Mouse (Mus musculus) heart, postnatal 4 days (tissue): ENCODE data around the gene Traip. TPM values are rescaled to one million over a fixed set of nuclear protein-coding genes. Genes with fewer than 3 reads are reported as not detected.

Experiments
- DNase-seq: peaks from one replicate; pipeline ENCODE4 v3.0.0; 2021
- total RNA-seq, 2 experiments: library from RNA; stranded (reverse); gene quantifications; 2 replicates each; pipeline ENCODE4 v1.2.3; 2021

Traip gene
- total RNA-seq: 10 to 100 TPM in 1 of 2 experiments, 1 to 10 TPM in 1; 7.4 to 10.5 TPM

DNA sequence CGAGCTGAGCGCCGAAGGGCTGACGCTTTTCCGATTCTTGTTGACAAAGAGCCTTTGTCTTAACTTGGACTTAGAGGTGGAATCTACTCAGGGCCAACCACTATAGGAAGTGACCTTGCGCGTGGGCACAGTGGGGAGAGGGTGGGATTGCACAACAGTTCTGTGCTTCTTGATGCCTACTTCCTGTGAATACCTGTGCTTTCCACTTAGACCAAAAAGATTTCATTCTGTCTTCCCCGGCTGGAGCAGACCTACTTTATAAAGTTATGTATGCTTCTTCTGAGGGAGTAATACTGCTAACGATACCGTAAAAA is at the start of gene Traip:
Traip (plus strand) TSS at position 215 of the 314 bp plus-strand sequence.
- DNase-seq: no peak

DNA sequence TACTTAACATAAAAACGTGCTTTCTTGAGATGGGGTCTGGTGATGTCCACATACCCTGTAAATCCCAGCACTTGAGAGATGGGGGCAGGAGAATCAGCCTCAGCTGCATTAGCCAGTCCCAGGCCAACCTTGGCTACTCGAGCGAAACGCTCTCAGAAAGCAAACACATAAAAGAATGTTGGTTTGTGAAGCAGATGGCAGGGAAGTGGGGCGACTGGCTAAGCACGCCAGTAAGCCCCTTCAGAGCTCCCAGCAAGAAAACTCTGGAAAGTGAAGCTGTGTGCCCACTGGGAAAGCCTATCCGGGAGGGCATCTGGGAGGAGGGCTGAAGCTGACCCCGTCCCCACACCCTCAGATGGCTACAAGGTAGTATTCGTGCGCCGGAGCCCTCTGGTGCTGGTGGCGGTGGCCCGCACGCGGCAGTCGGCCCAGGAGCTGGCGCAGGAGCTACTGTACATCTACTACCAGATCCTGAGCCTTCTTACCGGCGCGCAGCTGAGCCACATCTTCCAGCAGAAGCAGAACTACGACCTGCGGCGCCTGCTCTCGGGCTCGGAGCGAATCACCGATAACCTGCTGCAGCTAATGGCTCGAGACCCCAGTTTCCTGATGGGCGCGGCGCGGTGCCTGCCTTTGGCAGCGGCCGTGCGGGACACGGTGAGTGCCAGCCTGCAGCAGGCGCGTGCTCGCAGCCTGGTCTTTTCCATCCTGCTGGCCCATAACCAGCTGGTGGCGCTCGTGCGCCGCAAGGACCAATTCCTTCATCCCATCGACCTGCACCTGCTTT is 48.9 kb upstream of the Traip start:
- peak; percentile 71 for DNase-seq

- DNase-seq: no peak
Measured at GRCm38 (mm10) chr9:107901627-107901914, 48.4 kb upstream of the Traip start.

DNA sequence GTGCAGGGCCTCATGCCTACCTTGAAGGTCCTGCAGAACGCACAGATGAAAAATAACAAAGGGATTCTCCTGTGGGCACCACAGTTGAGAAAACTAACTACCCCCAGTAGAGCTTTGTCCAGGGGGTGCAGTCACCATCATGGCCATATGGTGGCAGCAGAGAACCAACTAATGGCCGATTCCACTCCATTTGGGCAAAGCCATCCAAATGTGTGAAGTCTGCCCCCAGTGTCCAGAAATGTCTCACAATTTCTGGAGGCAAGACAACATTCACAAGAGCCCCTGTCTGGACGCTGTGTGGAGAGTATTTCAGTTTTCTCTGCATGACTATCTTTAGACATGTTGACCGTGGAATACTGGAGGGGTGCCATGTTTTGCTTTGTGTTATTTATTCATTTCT is 45.2 kb upstream of the Traip start:
- peak; percentile 94 for DNase-seq

- peak; percentile 84 for DNase-seq
Measured at GRCm38 (mm10) chr9:107906252-107906966, 43.5 kb upstream of the Traip start, which contains the start of gene Mst1r. Gene Mst1r (plus strand): TSS chr9:107906873.

GRCm38 (mm10) chr9:107906967-107907800 is 42.8 kb upstream of the Traip start:
- no peak for DNase-seq

GRCm38 (mm10) chr9:107907801-107908120 is 42.2 kb upstream of the Traip start:
- no peak for DNase-seq

DNA sequence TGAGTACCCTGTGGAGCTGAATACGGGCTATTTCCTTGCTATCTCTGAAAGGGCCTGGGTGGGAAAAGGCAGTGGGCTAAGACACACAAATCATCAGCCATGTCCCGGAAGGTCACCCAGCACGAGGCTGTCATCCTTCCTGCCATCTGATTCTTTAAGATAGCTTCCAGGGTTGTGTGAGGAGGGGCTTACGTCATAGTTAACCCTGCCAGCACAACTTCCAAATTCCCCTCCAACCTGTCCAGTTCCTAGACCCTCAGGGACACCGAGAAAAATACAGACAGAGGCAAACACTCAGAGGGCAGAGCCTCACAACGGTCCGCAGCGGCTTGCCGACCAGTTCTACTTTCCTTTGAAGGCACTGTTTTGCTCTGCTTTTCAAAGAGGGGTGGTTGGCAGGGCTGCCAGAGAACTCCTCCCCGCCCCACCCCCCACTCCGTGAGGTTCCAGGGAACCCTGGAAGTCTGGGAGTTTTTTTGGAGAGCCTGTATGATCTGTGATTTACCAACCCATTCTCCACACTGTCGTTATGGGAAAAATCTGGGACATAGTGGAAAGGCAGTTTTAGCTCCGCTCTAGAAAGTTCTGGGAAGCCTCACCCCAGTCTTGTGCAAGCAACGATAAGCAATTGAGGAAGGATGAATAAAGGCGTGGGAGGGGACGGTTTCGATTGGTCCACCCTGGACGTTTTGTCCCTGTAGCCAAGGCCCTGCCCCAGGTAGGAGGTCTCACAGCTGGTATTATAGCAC is 41.4 kb upstream of the Traip start:
- peak; percentile 35 for DNase-seq

- no peak for DNase-seq
Measured at GRCm38 (mm10) chr9:107910025-107910769, 39.7 kb upstream of the Traip start.

DNA sequence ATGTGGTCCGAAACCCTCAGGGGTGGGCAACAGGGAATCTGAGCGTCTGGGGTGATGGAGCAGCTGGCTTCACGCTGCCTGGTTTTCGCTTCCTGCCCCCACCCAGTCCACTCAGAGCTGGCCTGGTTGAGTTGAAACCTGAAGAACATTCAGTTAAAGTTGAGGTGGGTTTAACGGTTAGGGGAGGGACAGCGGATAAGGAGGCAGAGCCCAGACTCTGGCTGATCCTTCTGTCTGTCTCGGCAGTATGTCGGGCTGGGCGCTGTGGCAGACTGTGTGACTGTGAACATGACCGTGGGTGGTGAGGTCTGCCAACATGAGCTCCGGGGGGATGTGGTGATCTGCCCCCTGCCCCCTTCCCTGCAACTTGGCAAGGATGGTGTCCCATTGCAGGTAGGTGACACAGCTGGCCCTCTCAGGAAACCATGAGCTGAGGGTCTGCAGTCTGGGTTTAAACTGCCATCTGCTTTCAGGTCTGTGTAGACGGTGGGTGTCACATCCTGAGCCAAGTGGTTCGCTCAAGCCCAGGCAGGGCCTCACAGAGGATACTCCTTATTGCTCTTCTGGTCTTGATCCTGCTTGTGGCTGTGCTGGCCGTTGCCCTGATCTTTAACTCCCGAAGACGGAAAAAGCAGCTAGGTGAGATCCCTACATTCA is 35.0 kb upstream of the Traip start:
- no peak for DNase-seq

- no peak for DNase-seq
Measured at GRCm38 (mm10) chr9:107917895-107918608, 31.9 kb upstream of the Traip start.

DNA sequence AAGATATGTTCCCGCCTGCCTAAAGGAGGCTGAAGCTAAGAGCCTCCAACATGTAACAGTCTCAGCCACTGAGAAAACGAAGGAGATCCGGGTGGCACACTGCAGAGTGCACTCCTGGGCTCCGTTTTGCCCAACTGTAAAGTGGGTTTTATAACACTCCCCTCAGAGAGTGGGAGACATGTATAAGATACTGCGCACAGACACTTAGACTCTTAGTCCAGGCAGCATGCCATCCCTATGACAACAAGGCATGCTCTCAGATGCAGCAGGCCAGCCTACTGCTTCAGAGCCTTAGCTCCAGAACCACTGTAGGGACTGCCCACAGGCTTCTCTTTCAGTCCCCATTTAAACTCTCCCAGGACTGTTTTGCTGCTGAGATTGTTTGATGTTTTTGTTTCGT is 31.1 kb upstream of the Traip start:
- no peak for DNase-seq

DNA sequence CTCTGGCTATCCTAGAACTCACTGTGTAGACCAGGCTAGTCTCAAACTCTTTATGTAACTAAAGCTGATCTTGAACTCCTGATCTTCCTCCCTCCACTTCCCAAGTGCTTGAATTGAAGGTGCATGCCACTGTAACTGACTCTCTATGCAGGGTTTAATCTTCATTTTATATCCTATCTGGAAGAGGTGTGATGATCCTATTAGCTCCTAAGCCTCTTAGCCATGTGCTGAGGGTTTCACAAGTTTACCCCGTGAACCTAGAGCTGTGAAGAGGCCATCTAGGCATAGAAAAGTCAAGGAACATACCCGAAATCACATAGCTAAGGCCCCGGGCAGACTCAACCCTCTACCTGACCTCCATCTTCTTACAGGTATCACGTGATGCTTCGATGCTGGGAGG is 30.5 kb upstream of the Traip start:
- DNase-seq: no peak

DNA sequence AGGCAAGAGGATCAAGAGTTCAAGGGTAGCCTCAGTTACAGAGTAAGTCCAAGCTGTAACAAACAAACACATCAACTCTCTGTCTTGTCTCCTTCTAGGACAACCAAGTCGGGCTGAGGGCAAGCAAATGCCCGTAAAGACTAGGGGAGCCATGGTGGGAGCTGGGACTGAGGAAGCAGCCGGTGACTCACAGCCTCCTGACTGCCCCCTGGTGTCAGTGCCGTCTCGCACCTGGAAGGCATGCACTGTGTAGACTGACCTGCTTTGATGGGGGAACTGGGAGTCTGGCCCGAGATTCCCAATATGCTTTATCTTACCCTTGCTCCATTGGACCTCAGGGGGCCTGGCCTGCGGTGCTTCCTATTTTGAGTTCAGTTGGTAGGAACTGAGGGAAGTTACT is 26.9 kb upstream of the Traip start:
- peak; percentile 65 for DNase-seq

GRCm38 (mm10) chr9:107923956-107924355 is 26.0 kb upstream of the Traip start:
- DNase-seq: peak; percentile 48

DNA sequence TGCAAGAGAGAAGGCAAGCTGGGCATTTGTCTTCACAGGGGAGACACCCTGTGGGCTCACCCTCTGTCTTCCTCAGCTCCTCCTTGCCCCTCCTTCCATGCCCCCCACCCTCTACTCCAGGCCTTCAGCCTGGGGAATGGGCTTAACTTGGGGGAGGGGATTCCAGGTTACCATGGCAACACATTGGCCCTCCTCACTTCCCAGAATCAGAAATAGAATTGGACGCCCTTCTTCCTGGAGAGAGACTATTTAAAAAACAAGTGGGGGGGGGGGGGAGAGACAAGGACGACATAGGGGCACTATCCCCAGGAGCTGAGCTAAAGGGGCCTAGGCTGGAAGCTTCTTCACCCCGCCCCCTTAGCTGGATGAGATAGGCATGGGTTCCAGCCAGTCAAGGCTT is 24.7 kb upstream of the Traip start:
- no peak for DNase-seq

- DNase-seq: no peak
Measured at GRCm38 (mm10) chr9:107926920-107927420, 23.0 kb upstream of the Traip start.

- no peak for DNase-seq
Measured at GRCm38 (mm10) chr9:107927749-107928148, 22.2 kb upstream of the Traip start.

DNA sequence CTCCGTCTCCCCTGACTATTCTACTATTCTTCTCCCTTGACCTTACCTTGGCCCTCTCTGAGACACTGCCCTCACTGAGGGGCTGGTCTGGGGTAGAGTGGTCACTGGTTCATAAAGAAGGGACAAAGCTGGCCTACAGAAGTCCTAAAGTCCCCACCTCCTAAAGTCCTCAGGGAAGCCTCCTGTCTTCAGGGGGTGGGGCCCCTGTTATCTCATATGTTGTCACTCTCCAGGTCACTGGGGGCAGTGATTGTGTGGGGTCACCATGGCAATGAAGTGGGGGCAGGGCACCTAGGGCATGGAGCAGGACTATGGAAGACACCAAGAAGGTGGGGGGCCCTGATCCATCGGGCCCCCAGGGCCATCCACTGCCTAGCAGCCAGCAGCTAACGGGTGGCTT is 21.8 kb upstream of the Traip start, which contains the start of gene Actl11:
Actl11 (plus strand) TSS at position 301 of the 400 bp plus-strand sequence.
- no peak for DNase-seq

- DNase-seq: no peak
Measured at GRCm38 (mm10) chr9:107932221-107932620, 17.7 kb upstream of the Traip start.
